Mouse (Mus musculus): ENCODE measurements around the gene Cnpy4. TPM values are rescaled to one million over a fixed set of nuclear protein-coding genes. Genes with fewer than 3 reads are reported as not detected.

Gene Cnpy4
- polyA plus RNA-seq, 1 experiment from 2014 or later = 44.4 TPM

MicroRNAs encoded within 50 kb of the gene (microRNA counts, 519-probe panel; counts per million panel counts)
- microRNA mmu-miR-106b = 3,399 counts per million, percentile 86 among the panel's probes with 10 or more counts
- microRNA mmu-miR-25 = 4,110 counts per million, percentile 96 among the panel's probes with 10 or more counts
- 3,346 counts per million, percentile 85 among the panel's probes with 10 or more counts for microRNA mmu-miR-93

Small RNA genes within 50 kb of the gene (microRNA-seq; reads per million reads assigned to microRNA genes)
- gene Mir106b = 5,824 reads per million, percentile 91 among the genes with 10 or more reads in this experiment
- gene Mir25 = 556 reads per million, percentile 69 among the genes with 10 or more reads in this experiment
- gene Mir93 = 10,271 reads per million, percentile 95 among the genes with 10 or more reads in this experiment

Other genes with a start within 250 kb of the Cnpy4 start
- 0.62 and 0.94 TPM in 2 replicates for gene Gjc3, start 224.4 kb upstream of the Cnpy4 start, polyA plus RNA-seq (2015; fragmentation: Nextera tagmentation; extraction: Ambion mirVana)
- 0.43 and 0.46 TPM in 2 replicates for gene Azgp1, start 206.0 kb upstream of the Cnpy4 start, polyA plus RNA-seq (2015; fragmentation: Nextera tagmentation; extraction: Ambion mirVana)
- gene Smok3a, start 166.2 kb upstream of the Cnpy4 start, polyA plus RNA-seq (2015; fragmentation: Nextera tagmentation; extraction: Ambion mirVana) = not detected in 2 replicates
- not detected in 2 replicates for gene Smok3b, start 166.1 kb upstream of the Cnpy4 start, polyA plus RNA-seq (2015; fragmentation: Nextera tagmentation; extraction: Ambion mirVana)
- gene Smok3c, start 134.3 kb upstream of the Cnpy4 start, polyA plus RNA-seq (2015; fragmentation: Nextera tagmentation; extraction: Ambion mirVana) = not detected in 2 replicates
- gene Zkscan1, start 102.4 kb upstream of the Cnpy4 start, polyA plus RNA-seq (2015; fragmentation: Nextera tagmentation; extraction: Ambion mirVana) = 13.6 and 14.8 TPM in 2 replicates
- 46.2 and 48.7 TPM in 2 replicates for gene Zscan21, start 70.6 kb upstream of the Cnpy4 start, polyA plus RNA-seq (2015; fragmentation: Nextera tagmentation; extraction: Ambion mirVana)
- 17.5 and 18.1 TPM in 2 replicates for gene Zfp113, start 31.7 kb upstream of the Cnpy4 start, polyA plus RNA-seq (2015; fragmentation: Nextera tagmentation; extraction: Ambion mirVana)
- 270 and 287 TPM in 2 replicates for gene Cops6, start 26.4 kb upstream of the Cnpy4 start, polyA plus RNA-seq (2015; fragmentation: Nextera tagmentation; extraction: Ambion mirVana)
- gene Ap4m1, start 15.5 kb upstream of the Cnpy4 start, polyA plus RNA-seq (2015; fragmentation: Nextera tagmentation; extraction: Ambion mirVana) = 23.4 and 23.9 TPM in 2 replicates
- gene Mcm7, start 15.1 kb upstream of the Cnpy4 start, polyA plus RNA-seq (2015; fragmentation: Nextera tagmentation; extraction: Ambion mirVana) = 150 and 155 TPM in 2 replicates
- gene Taf6, start within 50 bp of the Cnpy4 start, polyA plus RNA-seq (2015; fragmentation: Nextera tagmentation; extraction: Ambion mirVana) = 71.3 and 73.7 TPM in 2 replicates
- 8.1 and 9.4 TPM in 2 replicates for gene Mblac1, start 6.8 kb downstream of the Cnpy4 start, polyA plus RNA-seq (2015; fragmentation: Nextera tagmentation; extraction: Ambion mirVana)
- not detected in 2 replicates for gene Nxpe5, start 38.4 kb downstream of the Cnpy4 start, polyA plus RNA-seq (2015; fragmentation: Nextera tagmentation; extraction: Ambion mirVana)
- 71.9 and 74.1 TPM in 2 replicates for gene Lamtor4, start 68.0 kb downstream of the Cnpy4 start, polyA plus RNA-seq (2015; fragmentation: Nextera tagmentation; extraction: Ambion mirVana)
- 5.5 and 6.1 TPM in 2 replicates for gene BC037034, start 76.5 kb downstream of the Cnpy4 start, polyA plus RNA-seq (2015; fragmentation: Nextera tagmentation; extraction: Ambion mirVana)
- gene Gal3st4, start 85.4 kb downstream of the Cnpy4 start, polyA plus RNA-seq (2015; fragmentation: Nextera tagmentation; extraction: Ambion mirVana) = 1.9 and 2.0 TPM in 2 replicates
- gene Gm43720, start 92.5 kb downstream of the Cnpy4 start, polyA plus RNA-seq (2015; fragmentation: Nextera tagmentation; extraction: Ambion mirVana) = 0.13 and 0.17 TPM in 2 replicates
- gene Gpc2, start 92.5 kb downstream of the Cnpy4 start, polyA plus RNA-seq (2015; fragmentation: Nextera tagmentation; extraction: Ambion mirVana) = 14.3 and 19.8 TPM in 2 replicates
- 3.2 and 3.7 TPM in 2 replicates for gene Stag3, start 92.8 kb downstream of the Cnpy4 start, polyA plus RNA-seq (2015; fragmentation: Nextera tagmentation; extraction: Ambion mirVana)
- 0.36 and 0.44 TPM in 2 replicates for gene Pvrig, start 154.5 kb downstream of the Cnpy4 start, polyA plus RNA-seq (2015; fragmentation: Nextera tagmentation; extraction: Ambion mirVana)